Mouse (Mus musculus) monocyte, adult 59 days (primary cell): ENCODE data around the gene Ggnbp2. TPM values are rescaled to one million over a fixed set of nuclear protein-coding genes. Genes with fewer than 3 reads are reported as not detected.

Experiments used
- total RNA-seq, 2 experiments: library from RNA; stranded (reverse); gene quantifications; one replicate each; pipeline ENCODE4 v1.2.4; 2023

Ggnbp2 gene
- total RNA-seq: 100 to 1,000 TPM; 156 to 172 TPM

DNA sequence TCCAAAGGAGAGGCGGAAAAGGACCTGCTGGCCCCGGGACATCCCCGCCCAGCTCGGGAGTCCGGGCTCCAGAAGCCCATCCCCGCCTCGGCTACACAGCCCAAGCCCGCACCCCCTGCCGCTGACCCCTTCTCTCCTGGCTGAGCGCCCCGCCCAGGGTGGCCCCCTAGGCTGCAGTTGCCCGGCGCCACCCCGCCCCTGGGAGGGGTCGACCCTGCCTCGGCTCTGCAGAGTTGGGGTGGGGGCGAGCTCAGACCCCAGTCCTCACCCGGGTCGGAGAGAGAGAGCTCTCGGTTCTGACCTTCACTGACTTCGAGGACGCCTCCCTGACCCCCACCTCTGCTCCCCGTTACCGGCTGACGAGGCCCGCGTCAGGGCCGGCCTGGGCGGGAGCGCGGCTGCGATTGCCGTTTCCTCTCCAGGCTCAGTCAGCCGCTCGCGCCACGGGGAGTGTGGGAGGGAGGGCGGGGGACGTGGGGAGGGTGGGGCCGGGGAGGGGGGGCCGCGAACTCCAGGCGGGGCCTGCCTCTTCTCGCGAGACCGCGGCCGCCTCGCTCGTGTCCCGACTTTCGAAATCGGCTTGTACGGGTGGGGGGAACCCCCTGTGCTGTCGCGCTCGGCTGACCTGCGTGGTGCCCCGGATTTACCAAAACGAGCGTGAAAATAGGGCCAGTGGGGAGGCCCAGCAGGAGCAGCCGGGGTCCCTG lies at the start of gene Ggnbp2:
Gene Ggnbp2 (minus strand): TSS at position 481 of the 707 bp plus-strand sequence.

GRCm38 (mm10) chr11:84916053-84916702 lies 45.6 kb upstream of the Ggnbp2 start, which contains the start of gene Znhit3:
Gene Znhit3, minus strand, starts transcription at chr11:84916366.

GRCm38 (mm10) chr11:84879772-84880464 lies 9.3 kb upstream of the Ggnbp2 start, which contains the start of the genes Myo19 and Pigw:
Gene Myo19, plus strand, starts transcription at chr11:84880148.
Gene Pigw, minus strand, starts transcription at chr11:84880285.

DNA sequence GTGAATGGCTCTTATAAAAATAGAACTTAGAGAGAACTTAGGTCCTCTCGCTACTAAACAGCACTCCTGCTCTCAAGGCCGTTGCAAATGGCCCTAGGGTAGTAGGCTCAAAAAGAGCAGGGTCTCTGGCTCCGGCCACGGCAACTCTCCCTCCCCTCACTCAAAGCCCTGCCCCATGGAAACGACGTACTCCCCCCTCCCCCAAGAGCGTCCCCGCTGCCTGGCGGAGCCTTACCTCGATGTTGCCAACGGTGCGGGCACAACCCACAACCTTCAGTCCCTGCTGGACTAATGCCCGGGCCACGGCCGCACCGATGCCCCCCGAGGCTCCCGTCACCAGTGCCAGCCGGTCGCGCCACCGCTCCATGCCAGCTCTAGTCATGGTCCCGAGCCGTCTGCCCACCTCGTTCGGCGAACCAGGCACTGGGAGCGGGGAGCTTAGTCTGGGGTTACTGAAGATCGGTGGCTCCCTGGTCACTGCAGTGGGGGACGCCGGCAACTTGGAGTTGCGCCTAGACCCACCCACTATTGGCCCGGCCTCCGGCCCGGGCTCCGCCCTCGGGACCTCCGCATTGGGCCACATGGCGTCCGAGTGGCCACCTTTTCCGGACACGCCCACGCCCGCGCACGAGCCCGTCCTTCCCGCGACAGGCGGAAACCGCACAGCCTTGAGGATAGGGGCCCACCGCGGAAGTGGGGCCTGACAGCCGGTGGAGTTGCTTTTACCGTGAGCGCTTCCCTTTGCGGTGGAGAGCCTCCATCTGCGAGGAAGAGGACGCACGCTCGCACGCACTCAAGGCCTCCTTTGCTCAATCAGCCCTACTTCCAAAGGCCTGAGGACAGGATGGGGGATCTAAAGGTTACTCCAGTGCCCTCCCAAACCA lies 41.9 kb downstream of the Ggnbp2 start, which contains the start of gene Dhrs11:
Gene Dhrs11 (minus strand): TSS at position 479 of the 884 bp plus-strand sequence.

DNA sequence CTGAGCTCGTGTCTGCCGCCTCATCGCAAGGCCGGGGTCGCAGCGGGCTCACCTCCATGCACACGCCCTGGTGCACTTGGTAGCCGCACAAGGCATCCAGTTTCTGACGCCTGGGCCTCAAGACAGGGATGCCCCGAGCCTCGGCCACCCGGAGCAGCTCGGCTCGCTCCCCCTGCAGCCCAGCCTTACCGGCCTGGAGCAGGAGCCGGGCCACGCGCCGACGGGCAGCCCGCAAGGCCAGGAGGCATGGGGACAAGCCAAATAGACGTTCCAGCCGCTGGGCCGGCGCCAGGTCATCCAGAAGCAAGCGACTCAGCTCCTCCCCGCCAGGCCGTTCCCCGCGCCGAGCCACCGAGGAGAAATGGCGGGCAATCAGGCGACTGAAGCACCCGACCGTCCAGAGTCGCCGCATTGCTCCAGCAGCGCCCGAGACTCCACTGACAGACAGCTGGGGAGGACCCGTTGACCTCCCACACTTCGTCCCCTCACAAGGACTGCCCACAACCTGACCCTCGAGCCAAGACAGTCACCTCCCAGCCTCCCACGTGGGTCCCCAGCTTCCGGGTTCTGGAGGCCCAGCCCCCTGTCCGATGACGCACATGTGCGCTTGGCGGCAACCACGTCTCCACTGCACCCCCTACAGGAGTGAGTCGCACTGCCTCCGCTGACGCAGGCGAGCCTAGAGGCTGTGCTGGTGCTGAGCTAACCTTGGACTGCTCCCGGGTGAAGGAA lies 51.5 kb downstream of the Ggnbp2 start, which contains the start of gene Mrm1:
Gene Mrm1 (minus strand): TSS at position 555 of the 732 bp plus-strand sequence.

Other genes starting within 250 kb of the Ggnbp2 start
- 10 to 100 TPM; 11.9 to 16.5 TPM for gene Mrm1, start 51.3 kb downstream of the Ggnbp2 start, total RNA-seq
- gene Dhrs11, start 41.8 kb downstream of the Ggnbp2 start, total RNA-seq: 10 to 100 TPM; 14.9 to 17.2 TPM
- gene Myo19, start 9.3 kb upstream of the Ggnbp2 start, total RNA-seq: 1 to 10 TPM; 4.9 to 7.5 TPM
- 1 to 10 TPM; 3.6 to 4.2 TPM for gene Pigw, start 9.5 kb upstream of the Ggnbp2 start, total RNA-seq
- gene Znhit3, start 45.5 kb upstream of the Ggnbp2 start, total RNA-seq: 10 to 100 TPM; 10.4 to 12.5 TPM
- gene Car4, start 87.0 kb upstream of the Ggnbp2 start, total RNA-seq: not detected